Mouse (Mus musculus): Measurements from ENCODE around the gene Frmpd2. TPM values are rescaled to one million over a fixed set of nuclear protein-coding genes. Genes with fewer than 3 reads are reported as not detected.

Gene Frmpd2
- polyA plus RNA-seq, 1 experiment from 2014 or later: not detected

DNA sequence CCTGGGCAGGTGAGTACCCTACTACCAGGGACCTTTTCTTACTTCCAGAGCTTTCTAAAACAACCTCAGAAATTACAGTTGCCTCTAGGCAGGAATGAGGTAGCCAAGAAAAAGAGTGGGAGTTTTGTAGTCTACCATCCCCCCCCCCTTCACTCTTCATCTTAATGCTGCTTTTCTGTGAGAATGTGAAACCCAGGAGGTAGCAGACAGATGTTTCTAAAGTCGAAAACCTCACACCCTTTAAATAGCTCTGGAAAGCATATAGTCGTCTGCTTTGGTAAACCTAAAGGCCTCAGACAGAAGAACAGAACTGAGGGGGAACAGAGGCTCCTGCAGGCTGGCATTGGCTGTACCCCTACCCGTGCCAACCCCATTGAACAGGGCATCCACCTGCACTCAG is 77.2 kb downstream of the Frmpd2 start:
- DNase-seq (ENCODE audit: low spot score): no peak
- WGBS: 71% methylated on average over 3 of the region's 3 CpGs
- ATAC-seq (ENCODE audit: low FRiP score, low TSS enrichment): no peak
- Histone ChIP-seq H3K27me3 (ENCODE audit: control insufficient read depth, insufficient read depth, low read length) (no peaks in the 10 kb centered on the region), H3K27ac (replicated peaks) (no peak overlapping the region), H3K36me3 (ENCODE audit: control insufficient read depth, insufficient read depth, low read length) (no peaks in the 10 kb centered on the region), H3K9me3 (ENCODE audit: control insufficient read depth, low read length) (no peaks in the 10 kb centered on the region), H3K4me3 (ENCODE audit: low read depth, low read length) (no peak overlapping the region), H3K4me1 (replicated peaks; ENCODE audit: control insufficient read depth, insufficient read depth) (no peaks in the 10 kb centered on the region), H3K9ac (ENCODE audit: low read length) (no peak overlapping the region), H3K4me2 (replicated peaks; ENCODE audit: low read depth) (no peak overlapping the region)
- no peak for TF ChIP-seq CTCF (IDR thresholded peaks at IDR 0.05; ENCODE audit: low read depth)
- no peak for TF ChIP-seq EP300 (optimal IDR thresholded peaks at IDR 0.05)

DNA sequence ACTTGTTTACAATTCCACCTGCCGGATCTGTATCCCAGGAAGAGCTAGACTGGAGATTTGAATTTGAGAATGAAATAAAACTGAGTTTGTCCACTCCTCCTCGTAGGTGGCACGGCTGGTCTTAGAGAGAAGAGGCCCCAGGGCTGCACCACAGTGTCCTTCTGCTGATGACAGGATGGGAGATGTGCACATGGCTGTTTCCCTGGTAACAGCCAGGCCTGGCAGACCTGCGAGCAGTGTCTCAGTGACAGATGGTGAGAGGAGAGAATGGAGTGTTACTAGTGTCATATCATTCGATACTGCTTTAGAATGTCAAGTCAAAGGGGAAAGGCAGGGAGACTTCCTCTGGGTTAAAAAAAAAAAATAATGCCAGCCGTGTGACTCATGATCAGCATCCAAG is 78.4 kb downstream of the Frmpd2 start:
- no peak overlapping the region for H3K4me3 ChIP-seq (ENCODE audit: low read depth, low read length)
- no peak for DNase-seq (ENCODE audit: low spot score)
- H3K4me1 ChIP-seq (replicated peaks; ENCODE audit: control insufficient read depth, insufficient read depth): no peaks in the 10 kb centered on the region
- H3K36me3 ChIP-seq (ENCODE audit: control insufficient read depth, insufficient read depth, low read length): no peaks in the 10 kb centered on the region
- no peaks in the 10 kb centered on the region for H3K27me3 ChIP-seq (ENCODE audit: control insufficient read depth, insufficient read depth, low read length)
- H3K9me3 ChIP-seq (ENCODE audit: control insufficient read depth, low read length): no peaks in the 10 kb centered on the region
- no peak overlapping the region for H3K4me2 ChIP-seq (replicated peaks; ENCODE audit: low read depth)
- ATAC-seq (ENCODE audit: low FRiP score, low TSS enrichment): no peak
- H3K27ac ChIP-seq (replicated peaks): no peak overlapping the region
- 53% methylated on average over 6 of the region's 6 CpGs for WGBS
- TF ChIP-seq EP300 (optimal IDR thresholded peaks at IDR 0.05) (no peak), CTCF (IDR thresholded peaks at IDR 0.05; ENCODE audit: low read depth) (no peak)
- no peak overlapping the region for H3K9ac ChIP-seq (ENCODE audit: low read length)

DNA sequence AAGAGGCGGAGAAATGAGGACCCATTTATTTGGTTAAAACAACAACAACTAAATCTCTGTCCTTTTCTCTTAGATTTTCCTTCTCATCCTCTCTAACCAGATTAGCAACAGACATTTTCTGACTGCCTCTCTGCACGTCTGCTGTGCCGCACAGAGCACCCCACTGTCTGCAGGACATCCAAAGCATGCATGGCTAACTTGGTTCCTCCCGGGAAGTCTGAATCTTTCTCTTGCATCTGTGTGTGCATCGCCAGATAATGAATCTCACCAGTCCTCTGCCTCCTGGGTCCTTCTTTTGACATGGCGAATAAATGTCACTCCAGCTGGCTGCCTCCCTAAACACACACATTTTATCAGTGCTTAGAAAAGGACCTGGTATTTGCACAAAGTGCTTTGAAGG is 99.2 kb downstream of the Frmpd2 start:
- ATAC-seq (ENCODE audit: low FRiP score, low TSS enrichment) (no peak), DNase-seq (ENCODE audit: low spot score) (no peak)
- no peaks in the 10 kb centered on the region for H3K4me1 ChIP-seq (replicated peaks; ENCODE audit: control insufficient read depth, insufficient read depth)
- TF ChIP-seq EP300 (optimal IDR thresholded peaks at IDR 0.05) (no peak), CTCF (IDR thresholded peaks at IDR 0.05; ENCODE audit: low read depth) (no peak)
- H3K36me3 ChIP-seq (ENCODE audit: control insufficient read depth, insufficient read depth, low read length): no peaks in the 10 kb centered on the region
- no peaks in the 10 kb centered on the region for H3K9me3 ChIP-seq (ENCODE audit: control insufficient read depth, low read length)
- no peak overlapping the region for H3K27ac ChIP-seq (replicated peaks)
- H3K27me3 ChIP-seq (ENCODE audit: control insufficient read depth, insufficient read depth, low read length): no peaks in the 10 kb centered on the region
- 41% methylated on average over 6 of the region's 6 CpGs for WGBS
- H3K4me3 ChIP-seq (ENCODE audit: low read depth, low read length): no peak overlapping the region
- H3K4me2 ChIP-seq (replicated peaks; ENCODE audit: low read depth): no peak overlapping the region
- H3K9ac ChIP-seq (ENCODE audit: low read length): no peak overlapping the region

DNA sequence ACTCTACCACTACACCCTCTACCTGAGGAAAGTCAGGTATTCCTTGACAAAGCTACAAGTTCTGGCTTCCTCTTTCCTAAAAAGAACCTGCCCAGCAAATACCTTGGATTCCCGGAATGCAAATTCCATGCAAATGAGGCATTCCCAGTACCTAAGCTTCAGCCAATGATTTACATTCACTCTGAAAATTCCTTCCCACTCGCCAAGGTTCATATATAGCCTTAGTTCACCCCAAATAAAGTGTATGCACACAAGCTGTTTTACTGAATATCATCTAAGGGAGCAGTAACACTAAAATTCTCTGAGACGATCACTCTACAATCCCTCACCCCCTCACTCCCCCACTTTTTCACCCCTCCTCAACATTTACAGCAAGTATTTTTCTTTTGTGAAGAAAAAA is 102.1 kb downstream of the Frmpd2 start:
- TF ChIP-seq EP300 (optimal IDR thresholded peaks at IDR 0.05) (no peak), CTCF (IDR thresholded peaks at IDR 0.05; ENCODE audit: low read depth) (no peak)
- ATAC-seq (ENCODE audit: low FRiP score, low TSS enrichment) (no peak), DNase-seq (ENCODE audit: low spot score) (no peak)
- H3K9me3 ChIP-seq (ENCODE audit: control insufficient read depth, low read length): no peaks in the 10 kb centered on the region
- 80% methylated on average over 3 of the region's 3 CpGs for WGBS
- H3K27me3 ChIP-seq (ENCODE audit: control insufficient read depth, insufficient read depth, low read length): no peaks in the 10 kb centered on the region
- no peaks in the 10 kb centered on the region for H3K4me1 ChIP-seq (replicated peaks; ENCODE audit: control insufficient read depth, insufficient read depth)
- H3K4me3 ChIP-seq (ENCODE audit: low read depth, low read length): no peak overlapping the region
- H3K4me2 ChIP-seq (replicated peaks; ENCODE audit: low read depth): no peak overlapping the region
- no peak overlapping the region for H3K9ac ChIP-seq (ENCODE audit: low read length)
- H3K27ac ChIP-seq (replicated peaks): no peak overlapping the region
- H3K36me3 ChIP-seq (ENCODE audit: control insufficient read depth, insufficient read depth, low read length): no peaks in the 10 kb centered on the region

DNA sequence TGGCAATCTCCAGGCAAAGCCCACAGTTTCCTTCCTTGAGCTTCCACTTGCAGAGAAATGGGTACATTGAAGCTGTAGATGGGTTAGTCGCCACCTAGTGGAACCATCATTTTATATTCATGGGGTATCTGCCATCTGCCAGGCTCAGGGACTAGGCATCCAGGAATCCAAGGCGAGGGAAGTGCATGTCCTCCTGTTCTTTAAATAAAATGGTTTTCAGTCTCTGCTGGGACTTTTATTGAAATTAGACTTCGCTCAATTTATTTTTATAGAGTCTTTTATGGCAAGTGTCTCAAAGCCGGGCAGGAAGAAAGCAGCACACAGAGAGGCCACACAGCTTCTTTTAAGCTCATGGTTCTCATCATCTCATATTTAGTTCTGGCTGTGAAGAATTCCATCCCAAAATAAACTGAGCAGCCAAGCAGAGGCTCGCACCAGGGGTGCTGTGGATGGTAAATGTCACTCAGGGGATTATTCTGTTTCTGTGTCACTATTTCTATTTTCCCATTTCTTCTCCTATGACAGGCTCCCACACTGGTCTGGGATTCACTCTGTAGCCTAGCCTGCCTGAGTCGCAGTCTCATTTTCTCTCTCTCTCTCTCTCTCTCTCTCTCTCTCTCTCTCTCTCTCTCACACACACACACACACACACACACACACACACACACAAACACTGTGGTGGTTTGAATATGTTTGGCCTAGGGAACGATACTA is 108.4 kb downstream of the Frmpd2 start:
- Histone ChIP-seq H3K27me3 (ENCODE audit: control insufficient read depth, insufficient read depth, low read length) (no peaks in the 10 kb centered on the region), H3K36me3 (ENCODE audit: control insufficient read depth, insufficient read depth, low read length) (no peaks in the 10 kb centered on the region), H3K9me3 (ENCODE audit: control insufficient read depth, low read length) (no peaks in the 10 kb centered on the region), H3K27ac (replicated peaks) (no peak overlapping the region), H3K9ac (ENCODE audit: low read length) (no peak overlapping the region), H3K4me2 (replicated peaks; ENCODE audit: low read depth) (no peak overlapping the region), H3K4me1 (replicated peaks; ENCODE audit: control insufficient read depth, insufficient read depth) (no peaks in the 10 kb centered on the region), H3K4me3 (ENCODE audit: low read depth, low read length) (no peak overlapping the region)
- ATAC-seq (ENCODE audit: low FRiP score, low TSS enrichment) (no peak), DNase-seq (ENCODE audit: low spot score) (no peak)
- 62% methylated on average over 7 of the region's 7 CpGs for WGBS
- TF ChIP-seq EP300 (optimal IDR thresholded peaks at IDR 0.05) (no peak), CTCF (IDR thresholded peaks at IDR 0.05; ENCODE audit: low read depth) (0 out of 2 replicates have a peak, but pooled peaks have one; percentile 10)

DNA sequence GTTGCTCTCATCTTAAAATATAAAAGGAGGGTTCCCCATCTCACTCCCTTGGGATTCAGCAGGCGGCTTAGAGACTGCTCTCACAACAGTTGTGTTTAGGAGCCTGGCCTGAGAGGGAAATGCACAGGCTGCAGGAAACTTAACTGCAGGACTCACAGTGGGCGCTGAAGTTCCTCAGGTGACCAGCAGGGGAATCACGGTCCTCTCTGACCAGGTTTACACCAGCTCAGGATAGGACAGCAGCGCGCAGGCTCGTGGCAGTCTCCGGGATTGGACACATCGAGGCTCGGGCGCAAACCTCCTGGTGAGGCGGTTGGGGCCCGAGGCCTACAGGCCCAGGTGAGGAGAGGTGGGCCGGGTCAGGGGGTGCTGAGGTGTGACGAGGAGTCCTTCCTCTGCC is 117.5 kb downstream of the Frmpd2 start, which contains the start of gene Ptpn20:
TSS of gene Ptpn20 (plus strand) at position 257 of the 400 bp plus-strand sequence.
- TF ChIP-seq CTCF (IDR thresholded peaks at IDR 0.05; ENCODE audit: low read depth) (peak; percentile 50), EP300 (optimal IDR thresholded peaks at IDR 0.05) (no peak)

More for the DNA sequence above, 117.5 kb downstream of the Frmpd2 start, which contains the start of gene Ptpn20:
- no peaks in the 10 kb centered on the region for H3K27me3 ChIP-seq (ENCODE audit: control insufficient read depth, insufficient read depth, low read length)
- H3K4me1 ChIP-seq (replicated peaks; ENCODE audit: control insufficient read depth, insufficient read depth): no peaks in the 10 kb centered on the region
- DNase-seq (ENCODE audit: low spot score): peak; percentile 21
- no peak within 1 kb of the TSS for H3K9ac ChIP-seq (ENCODE audit: low read length)
- no peak within 1 kb of the TSS for H3K4me2 ChIP-seq (replicated peaks; ENCODE audit: low read depth)
- no peak within 1 kb of the TSS for H3K27ac ChIP-seq (replicated peaks)
- no peak for ATAC-seq (ENCODE audit: low FRiP score, low TSS enrichment)
- H3K9me3 ChIP-seq (ENCODE audit: control insufficient read depth, low read length): no peaks in the 10 kb centered on the region
- no peaks in the 10 kb centered on the region for H3K36me3 ChIP-seq (ENCODE audit: control insufficient read depth, insufficient read depth, low read length)
- H3K4me3 ChIP-seq (ENCODE audit: low read depth, low read length): no peak within 1 kb of the TSS
- WGBS: 66% methylated on average over 14 of the region's 14 CpGs
